Mouse (Mus musculus): ENCODE data around the gene Gm340. TPM values are rescaled to one million over a fixed set of nuclear protein-coding genes. Genes with fewer than 3 reads are reported as not detected.

Gm340 gene
- total and polyA plus RNA-seq, 3 experiments, result 2.7 to 36.4 (median 15.2) TPM

GRCm38 (mm10) chr19:41587431-41588222 is 5.5 kb downstream of the Gm340 start:
- no peaks in the 10 kb centered on the region for H3K27me3 ChIP-seq (ENCODE audit: insufficient read depth, low read length)
- H3K36me3 ChIP-seq (replicated peaks), result peaks cover 81% of the 10 kb centered on the region
- TF ChIP-seq POLR2AphosphoS5 (IDR thresholded peaks at IDR 0.05; ENCODE audit: insufficient replicate concordance, low read depth, low read length), result no peak
- TF ChIP-seq GATA2 (IDR thresholded peaks at IDR 0.05; ENCODE audit: borderline replicate concordance, low read depth, low read length), result no peak
- no peak for TF ChIP-seq CTCF (IDR thresholded peaks at IDR 0.05; ENCODE audit: low read depth, low read length)
- no peak for TF ChIP-seq GATA1 (IDR thresholded peaks at IDR 0.05; ENCODE audit: borderline replicate concordance, low read length)
- TF ChIP-seq TAL1 (conservative IDR thresholded peaks at IDR 0.05; ENCODE audit: low read depth, low read length), result no peak
- DNase-seq (ENCODE audit: low spot score) (no peak), ATAC-seq (ENCODE audit: extremely low read depth, insufficient number of reproducible peaks, low FRiP score, poor library complexity, severe bottlenecking) (no peak)
- no peaks in the 10 kb centered on the region for H3K9me3 ChIP-seq (replicated peaks)
- H3K4me3 ChIP-seq (ENCODE audit: low read depth, low read length), result no peak overlapping the region
- no peaks in the 10 kb centered on the region for H3K4me1 ChIP-seq (ENCODE audit: insufficient read depth, low read depth, low read length)

GRCm38 (mm10) chr19:41589026-41589425 is 6.9 kb downstream of the Gm340 start:
- H3K36me3 ChIP-seq (replicated peaks), result peaks cover 74% of the 10 kb centered on the region
- no peaks in the 10 kb centered on the region for H3K27me3 ChIP-seq (ENCODE audit: insufficient read depth, low read length)
- H3K4me3 ChIP-seq (ENCODE audit: low read depth, low read length), result no peak overlapping the region
- H3K4me1 ChIP-seq (ENCODE audit: insufficient read depth, low read depth, low read length), result no peaks in the 10 kb centered on the region
- TF ChIP-seq CTCF (IDR thresholded peaks at IDR 0.05; ENCODE audit: low read depth, low read length), result no peak
- TF ChIP-seq POLR2AphosphoS5 (IDR thresholded peaks at IDR 0.05; ENCODE audit: insufficient replicate concordance, low read depth, low read length), result no peak
- TF ChIP-seq GATA1 (IDR thresholded peaks at IDR 0.05; ENCODE audit: borderline replicate concordance, low read length), result no peak
- no peak for TF ChIP-seq GATA2 (IDR thresholded peaks at IDR 0.05; ENCODE audit: borderline replicate concordance, low read depth, low read length)
- no peak for TF ChIP-seq TAL1 (conservative IDR thresholded peaks at IDR 0.05; ENCODE audit: low read depth, low read length)
- no peaks in the 10 kb centered on the region for H3K9me3 ChIP-seq (replicated peaks)
- DNase-seq (ENCODE audit: low spot score) (no peak), ATAC-seq (ENCODE audit: extremely low read depth, insufficient number of reproducible peaks, low FRiP score, poor library complexity, severe bottlenecking) (no peak)

GRCm38 (mm10) chr19:41589681-41590080 is 7.5 kb downstream of the Gm340 start:
- Histone ChIP-seq H3K36me3 (replicated peaks) (peaks cover 68% of the 10 kb centered on the region), H3K4me1 (ENCODE audit: insufficient read depth, low read depth, low read length) (no peaks in the 10 kb centered on the region), H3K27me3 (ENCODE audit: insufficient read depth, low read length) (no peaks in the 10 kb centered on the region), H3K4me3 (ENCODE audit: low read depth, low read length) (no peak overlapping the region), H3K9me3 (replicated peaks) (no peaks in the 10 kb centered on the region)
- DNase-seq (ENCODE audit: low spot score) (no peak), ATAC-seq (ENCODE audit: extremely low read depth, insufficient number of reproducible peaks, low FRiP score, poor library complexity, severe bottlenecking) (no peak)
- TF ChIP-seq GATA1 (IDR thresholded peaks at IDR 0.05; ENCODE audit: borderline replicate concordance, low read length) (no peak), GATA2 (IDR thresholded peaks at IDR 0.05; ENCODE audit: borderline replicate concordance, low read depth, low read length) (no peak), CTCF (IDR thresholded peaks at IDR 0.05; ENCODE audit: low read depth, low read length) (no peak)

- no peak for DNase-seq (ENCODE audit: low spot score)
- ATAC-seq (ENCODE audit: extremely low read depth, insufficient number of reproducible peaks, low FRiP score, poor library complexity, severe bottlenecking), result no peak
- no peaks in the 10 kb centered on the region for H3K9me3 ChIP-seq (replicated peaks)
- TF ChIP-seq GATA2 (IDR thresholded peaks at IDR 0.05; ENCODE audit: borderline replicate concordance, low read depth, low read length), result no peak
- no peak for TF ChIP-seq GATA1 (IDR thresholded peaks at IDR 0.05; ENCODE audit: borderline replicate concordance, low read length)
- TF ChIP-seq TAL1 (conservative IDR thresholded peaks at IDR 0.05; ENCODE audit: low read depth, low read length), result no peak
- TF ChIP-seq CTCF (IDR thresholded peaks at IDR 0.05; ENCODE audit: low read depth, low read length), result no peak
- no peak for TF ChIP-seq POLR2AphosphoS5 (IDR thresholded peaks at IDR 0.05; ENCODE audit: insufficient replicate concordance, low read depth, low read length)
- H3K4me3 ChIP-seq (ENCODE audit: low read depth, low read length), result no peak overlapping the region
- no peaks in the 10 kb centered on the region for H3K4me1 ChIP-seq (ENCODE audit: insufficient read depth, low read depth, low read length)
- no peaks in the 10 kb centered on the region for H3K27me3 ChIP-seq (ENCODE audit: insufficient read depth, low read length)
- peaks cover 50% of the 10 kb centered on the region for H3K36me3 ChIP-seq (replicated peaks)
Observed at GRCm38 (mm10) chr19:41591808-41592207, 9.6 kb downstream of the Gm340 start.

GRCm38 (mm10) chr19:41597170-41597894 is 15.2 kb downstream of the Gm340 start:
- no peak for DNase-seq (ENCODE audit: low spot score)
- peaks cover 11% of the 10 kb centered on the region for H3K36me3 ChIP-seq (replicated peaks)
- ATAC-seq (ENCODE audit: extremely low read depth, insufficient number of reproducible peaks, low FRiP score, poor library complexity, severe bottlenecking), result no peak
- H3K9me3 ChIP-seq (replicated peaks), result no peaks in the 10 kb centered on the region
- TF ChIP-seq CTCF (IDR thresholded peaks at IDR 0.05; ENCODE audit: low read depth, low read length) (no peak), POLR2AphosphoS5 (IDR thresholded peaks at IDR 0.05; ENCODE audit: insufficient replicate concordance, low read depth, low read length) (no peak), GATA2 (IDR thresholded peaks at IDR 0.05; ENCODE audit: borderline replicate concordance, low read depth, low read length) (no peak), GATA1 (IDR thresholded peaks at IDR 0.05; ENCODE audit: borderline replicate concordance, low read length) (no peak), TAL1 (conservative IDR thresholded peaks at IDR 0.05; ENCODE audit: low read depth, low read length) (no peak)
- H3K4me3 ChIP-seq (ENCODE audit: low read depth, low read length), result no peak overlapping the region
- H3K4me1 ChIP-seq (ENCODE audit: insufficient read depth, low read depth, low read length), result no peaks in the 10 kb centered on the region
- H3K27me3 ChIP-seq (ENCODE audit: insufficient read depth, low read length), result peaks cover 8% of the 10 kb centered on the region; the same call in 1 of the 2 replicates

GRCm38 (mm10) chr19:41600647-41601046 is 18.5 kb downstream of the Gm340 start:
- no peak for TF ChIP-seq GATA2 (IDR thresholded peaks at IDR 0.05; ENCODE audit: borderline replicate concordance, low read depth, low read length)
- no peak for TF ChIP-seq GATA1 (IDR thresholded peaks at IDR 0.05; ENCODE audit: borderline replicate concordance, low read length)
- no peak for TF ChIP-seq POLR2AphosphoS5 (IDR thresholded peaks at IDR 0.05; ENCODE audit: insufficient replicate concordance, low read depth, low read length)
- TF ChIP-seq CTCF (IDR thresholded peaks at IDR 0.05; ENCODE audit: low read depth, low read length), result no peak
- no peak for TF ChIP-seq TAL1 (conservative IDR thresholded peaks at IDR 0.05; ENCODE audit: low read depth, low read length)
- peaks cover 3% of the 10 kb centered on the region for H3K36me3 ChIP-seq (replicated peaks)
- H3K27me3 ChIP-seq (ENCODE audit: insufficient read depth, low read length), result peaks cover 22% of the 10 kb centered on the region
- H3K4me1 ChIP-seq (ENCODE audit: insufficient read depth, low read depth, low read length), result no peaks in the 10 kb centered on the region
- DNase-seq (ENCODE audit: low spot score), result no peak
- H3K4me3 ChIP-seq (ENCODE audit: low read depth, low read length), result no peak overlapping the region
- no peaks in the 10 kb centered on the region for H3K9me3 ChIP-seq (replicated peaks)
- ATAC-seq (ENCODE audit: extremely low read depth, insufficient number of reproducible peaks, low FRiP score, poor library complexity, severe bottlenecking), result no peak

All from G1E (cell line).